ENCODE assay signal across 8 mouse cellular contexts in the genomic region with DNA sequence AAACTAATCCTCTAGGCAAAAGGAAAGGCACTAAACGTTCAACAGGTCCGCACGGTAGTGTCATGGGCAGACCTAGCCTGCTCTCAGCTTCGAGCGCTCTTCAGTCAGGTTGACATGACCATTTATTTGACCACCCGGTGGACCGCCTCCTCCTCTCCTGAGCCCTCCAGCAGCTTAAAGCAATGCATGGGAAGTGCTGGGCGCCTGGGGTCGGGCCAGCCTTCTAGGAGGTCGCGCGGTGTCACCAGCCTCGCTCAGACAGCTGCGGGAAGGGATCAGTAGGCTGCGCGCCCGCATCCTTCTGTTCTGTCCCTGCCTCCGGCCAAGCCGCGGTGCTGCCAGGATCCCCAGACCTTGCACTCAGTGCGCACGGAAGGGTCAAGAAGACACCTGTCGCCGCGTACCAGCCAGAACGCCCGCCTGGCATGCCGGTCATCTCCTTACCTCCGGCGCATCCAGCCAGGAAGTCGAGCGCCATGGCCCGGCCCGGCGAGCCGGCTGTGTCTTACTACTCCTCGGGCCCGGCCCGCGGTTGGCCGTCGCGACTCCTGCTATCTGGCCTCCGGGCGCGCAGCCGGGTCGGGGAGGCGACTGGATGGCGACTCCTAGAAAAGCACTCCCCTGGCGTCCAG. TPM values are rescaled to one million over a fixed set of nuclear protein-coding genes. Genes with fewer than 3 reads are reported as not detected.
DNase-seq lines count a peak whose midpoint lies in the region; ATAC-seq lines count a peak whose summit lies in the region.

No protein-coding gene starts in this region.

- WGBS in intestine, embryonic 16.5 days, result 2% methylated on average over 51 of the region's 51 CpGs
- WGBS in neural tube, embryonic 14.5 days, result 1% methylated on average over 51 of the region's 51 CpGs

- H3K4me3 ChIP-seq in intestine, embryonic 16.5 days (ENCODE audit: low read length), result peak overlapping the region; percentile 68
- H3K4me3 ChIP-seq in neural tube, embryonic 14.5 days (ENCODE audit: low read depth, low read length), result peak overlapping the region; percentile 73

- H3K4me2 ChIP-seq in intestine, embryonic 16.5 days (ENCODE audit: low read depth, low read length), result peak overlapping the region; percentile 94
- peak overlapping the region; percentile 87 for H3K4me2 ChIP-seq in neural tube, embryonic 14.5 days (ENCODE audit: low read depth, low read length)

- no peaks in the 10 kb centered on the region for H3K27me3 ChIP-seq in intestine, embryonic 16.5 days (replicated peaks; ENCODE audit: control insufficient read depth, insufficient read depth, low read length)
- H3K27me3 ChIP-seq in neural tube, embryonic 14.5 days (ENCODE audit: control insufficient read depth, insufficient read depth, low read length), result no peaks in the 10 kb centered on the region

- H3K36me3 ChIP-seq in intestine, embryonic 16.5 days (ENCODE audit: control insufficient read depth, insufficient read depth, low read length), result no peaks in the 10 kb centered on the region
- H3K36me3 ChIP-seq in neural tube, embryonic 14.5 days (ENCODE audit: control insufficient read depth, insufficient read depth, low read length), result no peaks in the 10 kb centered on the region

- peak overlapping the region; percentile 79 for H3K9ac ChIP-seq in intestine, embryonic 16.5 days (ENCODE audit: low read depth, low read length)
- H3K9ac ChIP-seq in neural tube, embryonic 14.5 days (replicated peaks; ENCODE audit: low read depth, low read length), result peak overlapping the region; percentile 78

- H3K4me1 ChIP-seq in intestine, embryonic 16.5 days (ENCODE audit: control insufficient read depth, insufficient read depth, low read length), result peaks cover 31% of the 10 kb centered on the region
- peaks cover 36% of the 10 kb centered on the region for H3K4me1 ChIP-seq in neural tube, embryonic 14.5 days (ENCODE audit: control insufficient read depth, insufficient read depth, low read length)

- ATAC-seq in cerebellum, adult (ENCODE audit: insufficient number of reproducible peaks, low FRiP score, low TSS enrichment), result peak; percentile 23; the same call in 1 of the 2 replicates
- peak; percentile 21 for ATAC-seq in intestine, embryonic 16.5 days
- ATAC-seq in neural tube, embryonic 14.5 days (ENCODE audit: low read depth), result peak; percentile 25; the same call in 1 of the 2 replicates

- no peaks in the 10 kb centered on the region for H3K9me3 ChIP-seq in intestine, embryonic 16.5 days (ENCODE audit: control insufficient read depth, low read length)
- no peaks in the 10 kb centered on the region for H3K9me3 ChIP-seq in neural tube, embryonic 14.5 days (ENCODE audit: control insufficient read depth, low read length)

- H3K27ac ChIP-seq in intestine, embryonic 16.5 days (ENCODE audit: low read length), result no peak overlapping the region; the same call in 1 of the 2 replicates
- peak overlapping the region; percentile 39; the same call in 1 of the 2 replicates for H3K27ac ChIP-seq in neural tube, embryonic 14.5 days (ENCODE audit: low read depth, low read length)

- no peak for DNase-seq in cerebellum, postnatal 4 days (ENCODE audit: low spot score in 2 of 2)
- peak; percentile 33 for DNase-seq in retina, embryonic 14.5 days (ENCODE audit: low spot score)
- DNase-seq in retina, postnatal 1 day, result no peak
- no peak for DNase-seq in layer of hippocampus, adult 18-20 months (ENCODE audit: low spot score in 2 of 2)
- DNase-seq in urinary bladder, postnatal 10 days (ENCODE audit: low spot score), result no peak

RNA-seq across cellular contexts. Expression of a gene that starts 0.4 kb away (rescaled TPM):
- polyA plus RNA-seq in intestine, embryonic 16.5 days (2015; fragmentation: Nextera tagmentation; extraction: Ambion mirVana), result 4.6 and 5.8 TPM in 2 replicates
- 16.8 and 18.3 TPM in 2 replicates for polyA plus RNA-seq in neural tube, embryonic 14.5 days (2014; fragmentation: Nextera tagmentation; extraction: Ambion mirVana)
- 10 to 100 TPM; 22.6 to 24.4 TPM for total RNA-seq in layer of hippocampus, adult 18-20 months (2021)

RNA-seq across cellular contexts. Expression of a gene that starts 0.5 kb away (rescaled TPM):
- polyA plus RNA-seq in intestine, embryonic 16.5 days (2015; fragmentation: Nextera tagmentation; extraction: Ambion mirVana), result 9.1 and 9.2 TPM in 2 replicates
- 8.2 and 9.4 TPM in 2 replicates for polyA plus RNA-seq in neural tube, embryonic 14.5 days (2014; fragmentation: Nextera tagmentation; extraction: Ambion mirVana)
- total RNA-seq in layer of hippocampus, adult 18-20 months (2021), result 10 to 100 TPM; 10.4 to 10.5 TPM

RNA-seq across cellular contexts. Expression of a gene that starts 42.6 kb away (rescaled TPM):
- 10.0 and 11.4 TPM in 2 replicates for polyA plus RNA-seq in intestine, embryonic 16.5 days (2015; fragmentation: Nextera tagmentation; extraction: Ambion mirVana)
- polyA plus RNA-seq in neural tube, embryonic 14.5 days (2014; fragmentation: Nextera tagmentation; extraction: Ambion mirVana), result 14.9 and 15.2 TPM in 2 replicates
- total RNA-seq in layer of hippocampus, adult 18-20 months (2021), result 10 to 100 TPM; 54.7 to 55.3 TPM

RNA-seq across cellular contexts. Expression of a gene that starts 58.1 kb away (rescaled TPM):
- polyA plus RNA-seq in intestine, embryonic 16.5 days (2015; fragmentation: Nextera tagmentation; extraction: Ambion mirVana), result 6.9 TPM in 2 replicates
- polyA plus RNA-seq in neural tube, embryonic 14.5 days (2014; fragmentation: Nextera tagmentation; extraction: Ambion mirVana), result 4.5 and 5.0 TPM in 2 replicates
- total RNA-seq in layer of hippocampus, adult 18-20 months (2021), result 10 to 100 TPM; 11.6 to 14.3 TPM

RNA-seq across cellular contexts. Expression of a gene that starts 58.6 kb away (rescaled TPM):
- polyA plus RNA-seq in intestine, embryonic 16.5 days (2015; fragmentation: Nextera tagmentation; extraction: Ambion mirVana), result 79.9 and 82.8 TPM in 2 replicates
- polyA plus RNA-seq in neural tube, embryonic 14.5 days (2014; fragmentation: Nextera tagmentation; extraction: Ambion mirVana), result 102 and 110 TPM in 2 replicates
- 10 to 100 TPM; 84.7 to 91.2 TPM for total RNA-seq in layer of hippocampus, adult 18-20 months (2021)
